Mouse (Mus musculus) layer of hippocampus, postnatal 36 days (tissue): Measurements from ENCODE around the gene Tmed4. TPM values are rescaled to one million over a fixed set of nuclear protein-coding genes. Genes with fewer than 3 reads are reported as not detected.
"Not testable (repeated sequence)": the region's sequence is repeated elsewhere in the genome, so short reads cannot be mapped to it uniquely, and the experiment has no call there.

ENCODE experiments used
- DNase-seq, 2 experiments: peaks; one replicate each; pipeline ENCODE4 v3.0.0; 2022
- total RNA-seq, 2 experiments: library from RNA; stranded (reverse); gene quantifications; 2 replicates each; pipeline ENCODE4 v1.2.3; 2021

Gene Tmed4
- total RNA-seq, 2 experiments from 2014 or later, result 107 TPM

GRCm38 (mm10) chr11:6267320-6268254, 7.1 kb downstream of the Tmed4 start, which contains the start of gene Ddx56:
Ddx56 (minus strand) TSS chr11:6267772.
- DNase-seq, result peak; percentile 89

- no peak for DNase-seq
Measured at GRCm38 (mm10) chr11:6266621-6267020, 8.0 kb downstream of the Tmed4 start.

GRCm38 (mm10) chr11:6261434-6262082, 13.1 kb downstream of the Tmed4 start:
- DNase-seq, result peak; percentile 55 to 59

GRCm38 (mm10) chr11:6259413-6259812, 15.3 kb downstream of the Tmed4 start:
- DNase-seq, result no peak

DNA sequence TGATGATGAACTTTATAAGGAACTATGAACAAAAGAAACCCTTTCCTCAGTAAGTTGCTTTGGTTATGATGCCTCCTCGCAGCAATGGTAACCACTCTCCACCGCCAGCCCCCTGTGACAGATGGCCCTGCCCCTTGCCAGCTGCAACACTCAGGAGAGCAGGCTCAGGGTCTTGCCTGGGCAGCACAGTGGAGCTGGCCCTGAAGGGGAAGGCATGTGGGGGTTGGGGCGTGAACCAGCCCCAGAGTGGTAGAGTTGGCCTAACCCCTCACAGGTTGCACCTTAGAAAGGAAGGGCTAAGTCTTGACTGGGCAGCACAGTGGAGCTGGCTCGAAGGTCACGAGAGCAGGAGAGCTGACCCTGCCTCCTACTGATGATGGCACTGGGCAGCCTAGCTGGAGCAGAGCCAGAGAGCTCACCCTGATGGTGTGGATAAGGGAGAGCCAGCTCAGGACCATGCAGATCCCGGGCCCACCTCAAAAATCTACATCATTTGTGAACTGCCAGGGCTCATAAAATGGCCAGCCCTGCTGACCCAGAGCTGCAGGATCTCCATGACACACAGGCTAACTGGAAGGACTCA, 18.1 kb downstream of the Tmed4 start:
- no peak for DNase-seq

- not testable (repeated sequence) for DNase-seq
Measured at GRCm38 (mm10) chr11:6254602-6255001, 20.1 kb downstream of the Tmed4 start.

- no peak for DNase-seq
Measured at GRCm38 (mm10) chr11:6252824-6253223, 21.8 kb downstream of the Tmed4 start.

DNA sequence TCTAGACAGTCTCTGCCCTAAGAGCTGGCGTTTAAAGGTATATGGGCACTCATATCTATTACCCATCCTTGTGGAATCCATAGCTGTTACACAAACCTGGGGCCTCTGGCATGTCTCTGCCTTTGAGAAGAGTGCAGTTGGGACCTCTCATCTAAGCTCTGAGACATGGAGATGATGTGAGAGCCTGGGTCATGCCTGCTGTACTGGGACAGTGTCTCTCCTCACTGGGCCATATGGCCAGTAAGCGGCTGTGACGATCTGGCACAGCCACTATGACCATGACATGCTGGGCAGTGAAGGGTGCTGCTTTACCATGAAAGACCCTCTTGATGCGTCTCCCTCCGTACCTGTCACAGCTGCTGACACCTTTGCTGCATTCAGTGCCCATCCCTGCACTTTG, 22.4 kb downstream of the Tmed4 start:
- DNase-seq, result no peak

- no peak for DNase-seq
Measured at GRCm38 (mm10) chr11:6244707-6245106, 30.0 kb downstream of the Tmed4 start.

GRCm38 (mm10) chr11:6233025-6233424, 41.6 kb downstream of the Tmed4 start:
- no peak for DNase-seq

GRCm38 (mm10) chr11:6230012-6230411, 44.7 kb downstream of the Tmed4 start, which contains the start of gene Npc1l1:
Npc1l1 (minus strand) TSS chr11:6230143.
- DNase-seq, result no peak

- no peak for DNase-seq
Measured at GRCm38 (mm10) chr11:6224541-6225229, 50.0 kb downstream of the Tmed4 start.

GRCm38 (mm10) chr11:6222187-6222586, 52.5 kb downstream of the Tmed4 start:
- no peak for DNase-seq

Other genes with a start within 250 kb of the Tmed4 start
- 1,000 to 10,000 TPM; 1,105 to 1,153 TPM for gene Camk2b, start 208.5 kb downstream of the Tmed4 start, total RNA-seq
- gene A730071L15Rik, start 74.8 kb downstream of the Tmed4 start, total RNA-seq, result under 1 TPM in 1 of 2 experiments, not detected in 1; 0.50 TPM
- gene Nudcd3, start 74.5 kb downstream of the Tmed4 start, total RNA-seq, result 100 to 1,000 TPM; 108 to 114 TPM
- gene Npc1l1, start 44.7 kb downstream of the Tmed4 start, total RNA-seq, result under 1 TPM; 0.28 to 0.30 TPM
- 10 to 100 TPM; 43.1 to 44.5 TPM for gene Ddx56, start 7.1 kb downstream of the Tmed4 start, total RNA-seq
- 100 to 1,000 TPM; 218 to 220 TPM for gene Ogdh, start 16.8 kb upstream of the Tmed4 start, total RNA-seq
- gene Zmiz2, start 114.2 kb upstream of the Tmed4 start, total RNA-seq, result 100 to 1,000 TPM; 152 to 170 TPM
- gene Ppia, start 140.6 kb upstream of the Tmed4 start, total RNA-seq, result 1,000 to 10,000 TPM; 1,662 to 1,810 TPM
- 10 to 100 TPM; 41.8 to 42.6 TPM for gene H2afv, start 169.6 kb upstream of the Tmed4 start, total RNA-seq
- 100 to 1,000 TPM; 255 to 257 TPM for gene Purb, start 201.0 kb upstream of the Tmed4 start, total RNA-seq
- 1 to 10 TPM in 1 of 2 experiments, under 1 TPM in 1; 0.45 to 1.1 TPM for gene Myo1g, start 246.1 kb upstream of the Tmed4 start, total RNA-seq